Mouse (Mus musculus) gastrocnemius, postnatal 36 days (tissue): Measurements from ENCODE around the gene Selenoo. TPM values are rescaled to one million over a fixed set of nuclear protein-coding genes. Genes with fewer than 3 reads are reported as not detected.
A peak's percentile ranks its signal among the peaks of the same experiment; 100 is the strongest.

ENCODE experiments used
- DNase-seq, 2 experiments: peaks; one replicate each; pipeline ENCODE4 v3.0.0; 2022
- intact Hi-C: fragments of 180-260 bp; cut with DNase I; formaldehyde crosslinking; loops from one replicate; pipeline ENCODE4 v1.15.1; 2025
- long read RNA-seq, 2 experiments: library from polyadenylated mRNA; stranded (forward); transcript quantifications; one replicate each; pipeline ENCODE4 v2.0.0; 2021
- total RNA-seq, 2 experiments: library from RNA; stranded (reverse); gene quantifications; 2 replicates each; pipeline ENCODE4 v1.2.3; 2021

Gene Selenoo
- 10 to 100 TPM; 12.5 to 14.4 TPM for total RNA-seq
- long read RNA-seq, experiment 1, transcript Selenoo-201 (9 exons, 2,383 nt) = major isoform, 31 of 37 reads
- long read RNA-seq, experiment 1, partial matches to known transcripts = 1 of 37 reads
- long read RNA-seq, experiment 1, other reads (novel, unspliced or antisense) = 5 of 37 reads
- long read RNA-seq, experiment 2, transcript Selenoo-201 (9 exons, 2,383 nt) = major isoform, 41 of 47 reads
- long read RNA-seq, experiment 2, partial matches to known transcripts = 3 of 47 reads
- long read RNA-seq, experiment 2, other reads (novel, unspliced or antisense) = 3 of 47 reads

- intact Hi-C loops = loop anchor here (5.0 kb wide), 1 partner anchor 124 kb away; the partner anchor contains the start of gene Ppp6r2
- DNase-seq = peak; percentile 87 to 91
Observed at GRCm38 (mm10) chr15:89088607-89089247, at the start of gene Selenoo. TSS of gene Selenoo (plus strand) at chr15:89089084.

DNA sequence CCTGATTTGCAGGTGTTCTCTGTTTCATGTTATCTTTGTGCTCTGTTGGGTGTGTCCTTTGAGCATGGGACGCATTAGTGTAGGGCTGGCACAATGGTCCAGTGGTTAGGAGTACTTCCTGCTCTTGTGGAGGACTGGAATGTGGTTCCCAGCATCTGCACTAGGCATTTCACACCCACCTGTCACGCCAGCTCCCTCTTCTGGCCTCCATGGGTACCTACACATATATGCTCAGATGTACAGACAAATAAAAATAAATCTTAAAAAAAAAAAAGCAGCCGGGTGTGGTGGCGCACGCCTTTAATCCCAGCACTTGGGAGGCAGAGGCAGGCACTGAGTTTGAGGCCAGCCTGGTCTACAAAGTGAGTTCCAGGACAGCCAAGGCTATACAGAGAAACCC, 44.5 kb upstream of the Selenoo start:
- no peak for DNase-seq
- intact Hi-C loops = no loop called here

DNA sequence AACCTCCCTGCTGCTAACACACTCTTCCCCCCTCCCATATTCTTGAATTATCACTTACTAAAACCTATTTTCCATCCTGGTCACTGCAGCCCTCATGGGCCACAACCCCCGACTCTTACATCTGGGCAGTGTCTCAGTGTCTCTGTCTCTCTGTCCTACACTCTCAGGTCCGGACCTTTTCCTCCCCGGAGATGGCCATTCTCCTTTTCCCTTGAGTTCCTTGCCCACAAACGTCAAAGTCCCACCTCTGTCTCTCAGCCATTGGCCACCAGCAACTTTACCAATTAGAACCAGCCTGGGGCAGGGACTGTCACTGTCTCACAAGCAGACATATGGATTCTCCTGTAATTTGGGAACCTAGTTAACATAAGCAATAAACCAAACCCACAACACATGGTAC, 42.5 kb upstream of the Selenoo start:
- intact Hi-C loops = no loop called here
- no peak for DNase-seq

- intact Hi-C loops = no loop called here
- DNase-seq = no peak
Observed at GRCm38 (mm10) chr15:89054666-89055065, 34.2 kb upstream of the Selenoo start.

DNA sequence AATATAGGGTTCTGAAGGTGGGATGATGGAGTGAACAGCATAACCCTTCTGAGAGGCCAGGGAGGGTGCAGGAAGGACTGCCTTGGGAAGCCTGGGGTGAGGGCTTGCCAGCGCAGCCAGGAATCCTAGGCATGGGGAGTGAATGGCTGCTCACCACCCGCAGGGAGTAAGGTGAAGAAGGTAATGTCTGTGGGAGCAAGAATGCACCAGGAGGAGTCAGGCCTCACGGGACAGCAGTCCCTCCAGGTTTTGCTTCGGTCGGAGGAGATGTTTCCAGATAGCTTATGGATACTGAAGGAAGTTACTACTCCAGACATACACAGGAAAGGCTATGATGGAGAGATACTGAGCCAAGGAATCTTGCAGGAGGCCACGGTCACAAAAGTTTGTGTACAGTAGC, 30.1 kb upstream of the Selenoo start:
- no peak for DNase-seq
- intact Hi-C loops = no loop called here

GRCm38 (mm10) chr15:89059161-89059931, 29.5 kb upstream of the Selenoo start, which contains the start of gene Panx2:
TSS of gene Panx2 (plus strand) at chr15:89059734.
- no peak for DNase-seq

DNA sequence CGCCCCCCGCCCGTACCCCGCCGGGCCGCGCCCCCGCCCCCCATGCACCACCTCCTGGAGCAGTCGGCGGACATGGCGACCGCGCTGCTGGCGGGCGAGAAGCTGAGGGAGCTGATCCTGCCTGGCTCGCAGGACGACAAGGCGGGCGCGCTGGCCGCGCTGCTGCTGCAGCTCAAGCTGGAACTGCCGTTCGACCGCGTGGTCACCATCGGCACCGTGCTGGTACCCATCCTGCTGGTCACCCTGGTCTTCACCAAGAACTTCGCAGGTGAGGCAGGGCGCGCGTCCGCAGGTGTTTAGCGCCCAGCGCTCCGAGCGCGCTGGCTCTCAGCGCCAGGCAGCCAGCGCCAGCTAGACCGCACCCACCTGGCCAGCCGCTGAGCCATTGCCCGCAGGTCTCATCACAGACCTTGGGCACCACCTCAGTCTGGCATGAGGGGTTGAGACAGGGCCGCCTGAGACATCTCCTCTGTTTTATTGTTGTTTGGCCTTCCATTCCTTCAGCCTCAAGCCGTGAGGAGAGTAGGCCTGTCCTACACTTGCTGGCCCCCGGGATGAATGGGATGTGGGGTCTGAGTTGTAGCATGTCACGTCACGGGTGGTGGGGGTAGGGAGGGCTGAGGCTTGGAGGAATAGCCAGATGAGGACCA, 28.7 kb upstream of the Selenoo start:
- intact Hi-C loops = no loop called here
- DNase-seq = no peak

More at GRCm38 (mm10) chr15:89059161-89059931, 29.5 kb upstream of the Selenoo start, which contains the start of gene Panx2:
- intact Hi-C loops = no loop called here

GRCm38 (mm10) chr15:89060811-89061460, 27.9 kb upstream of the Selenoo start:
- no peak for DNase-seq
- intact Hi-C loops = no loop called here

- DNase-seq = no peak
- intact Hi-C loops = no loop called here
Observed at GRCm38 (mm10) chr15:89061761-89062517, 26.9 kb upstream of the Selenoo start.

- intact Hi-C loops = no loop called here
- DNase-seq = no peak
Observed at GRCm38 (mm10) chr15:89062518-89062910, 26.4 kb upstream of the Selenoo start.

DNA sequence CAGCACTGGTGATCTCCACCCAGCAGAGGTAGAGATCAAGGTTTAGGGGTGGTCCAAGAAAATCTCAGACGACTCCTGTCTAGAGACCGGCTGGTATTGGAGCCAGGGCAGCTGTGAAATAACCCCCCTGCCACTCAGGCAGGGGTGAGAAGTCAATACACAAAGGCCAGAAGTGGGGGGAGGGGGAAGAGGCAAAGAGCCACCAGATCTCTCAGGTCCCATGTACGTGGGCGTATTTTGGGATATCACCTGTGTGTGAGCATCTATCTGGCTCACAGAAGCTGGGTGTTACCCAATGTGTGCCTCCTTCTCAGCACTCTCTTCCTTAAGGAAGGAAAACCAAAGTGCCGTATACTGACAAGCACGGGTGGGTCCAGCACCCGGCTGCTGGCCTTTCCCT, 25.9 kb upstream of the Selenoo start:
- DNase-seq = no peak
- intact Hi-C loops = no loop called here

DNA sequence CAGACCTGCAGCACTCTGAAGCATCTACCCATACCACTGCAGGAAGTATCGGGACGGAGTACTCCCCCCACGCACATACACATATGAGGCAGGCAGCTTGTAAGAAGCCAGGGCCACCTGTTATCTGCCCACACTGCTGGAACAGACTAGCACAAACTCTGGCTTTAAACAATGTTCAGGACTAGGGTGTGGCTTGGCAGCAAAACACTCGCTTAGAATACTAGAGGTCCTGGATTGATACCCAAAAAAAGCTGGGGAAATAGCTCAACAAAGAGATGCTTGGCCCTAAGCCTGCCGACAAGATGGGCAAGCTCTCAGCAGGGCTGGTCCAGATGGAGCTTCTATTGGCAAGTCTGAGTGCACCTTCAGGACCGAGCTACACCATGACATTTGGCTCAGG, 25.3 kb upstream of the Selenoo start:
- DNase-seq = no peak
- intact Hi-C loops = no loop called here

DNA sequence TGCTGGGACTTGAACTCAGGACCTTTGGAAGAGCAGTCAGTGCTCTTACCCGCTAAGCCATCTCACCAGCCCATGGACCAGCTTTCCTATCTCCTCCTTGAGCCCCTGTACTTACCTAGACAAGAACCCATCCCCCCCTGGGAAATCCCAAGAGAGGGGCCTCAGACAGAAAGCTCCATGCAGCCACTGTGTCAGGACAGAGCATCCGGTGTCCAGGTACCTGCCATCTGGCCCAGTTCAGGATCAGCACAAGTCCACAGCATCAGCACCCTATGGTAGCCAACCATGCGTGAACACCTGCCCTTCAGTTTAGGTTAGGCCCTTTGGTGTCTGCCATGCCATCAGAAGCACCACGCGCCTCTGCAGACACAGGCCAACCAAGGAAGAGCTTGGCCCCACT, 24.0 kb upstream of the Selenoo start:
- no peak for DNase-seq
- intact Hi-C loops = no loop called here

DNA sequence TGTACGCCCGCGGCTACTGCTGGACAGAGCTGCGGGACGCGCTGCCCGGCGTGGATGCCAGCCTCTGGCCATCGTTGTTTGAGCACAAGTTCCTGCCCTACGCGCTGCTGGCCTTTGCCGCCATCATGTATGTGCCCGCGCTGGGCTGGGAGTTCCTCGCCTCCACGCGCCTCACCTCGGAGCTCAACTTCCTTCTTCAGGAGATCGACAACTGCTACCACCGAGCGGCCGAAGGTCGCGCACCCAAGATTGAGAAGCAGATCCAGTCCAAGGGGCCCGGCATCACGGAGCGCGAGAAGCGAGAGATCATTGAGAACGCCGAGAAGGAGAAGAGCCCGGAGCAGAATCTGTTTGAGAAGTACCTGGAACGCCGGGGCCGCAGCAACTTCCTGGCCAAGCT, 21.3 kb upstream of the Selenoo start:
- no peak for DNase-seq
- intact Hi-C loops = no loop called here

- intact Hi-C loops = no loop called here
Observed at GRCm38 (mm10) chr15:89068226-89068625, 20.7 kb upstream of the Selenoo start.

GRCm38 (mm10) chr15:89069336-89069840, 19.5 kb upstream of the Selenoo start:
- intact Hi-C loops = no loop called here
- DNase-seq = no peak

More at GRCm38 (mm10) chr15:89068226-89068625, 20.7 kb upstream of the Selenoo start:
- no peak for DNase-seq

DNA sequence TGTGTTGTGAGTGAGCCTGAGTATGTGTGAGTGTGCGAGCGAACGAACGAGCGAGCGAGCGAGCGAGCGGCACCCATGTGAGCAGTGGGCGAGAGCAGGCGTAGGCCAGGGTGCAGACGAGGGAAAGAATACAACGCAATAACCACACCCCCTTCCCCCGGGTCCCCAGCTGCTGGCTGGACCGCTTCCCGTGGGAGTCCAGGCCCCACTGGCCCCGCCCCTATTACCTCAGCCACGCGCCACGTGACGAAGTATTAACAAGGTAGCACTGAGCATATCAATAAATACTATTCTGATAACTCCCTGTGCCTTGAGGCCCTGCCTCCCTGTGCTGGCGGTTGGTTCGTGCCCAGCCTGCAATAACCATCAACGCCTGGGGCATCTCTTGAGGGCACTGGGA, 18.3 kb upstream of the Selenoo start:
- no peak for DNase-seq
- intact Hi-C loops = no loop called here

DNA sequence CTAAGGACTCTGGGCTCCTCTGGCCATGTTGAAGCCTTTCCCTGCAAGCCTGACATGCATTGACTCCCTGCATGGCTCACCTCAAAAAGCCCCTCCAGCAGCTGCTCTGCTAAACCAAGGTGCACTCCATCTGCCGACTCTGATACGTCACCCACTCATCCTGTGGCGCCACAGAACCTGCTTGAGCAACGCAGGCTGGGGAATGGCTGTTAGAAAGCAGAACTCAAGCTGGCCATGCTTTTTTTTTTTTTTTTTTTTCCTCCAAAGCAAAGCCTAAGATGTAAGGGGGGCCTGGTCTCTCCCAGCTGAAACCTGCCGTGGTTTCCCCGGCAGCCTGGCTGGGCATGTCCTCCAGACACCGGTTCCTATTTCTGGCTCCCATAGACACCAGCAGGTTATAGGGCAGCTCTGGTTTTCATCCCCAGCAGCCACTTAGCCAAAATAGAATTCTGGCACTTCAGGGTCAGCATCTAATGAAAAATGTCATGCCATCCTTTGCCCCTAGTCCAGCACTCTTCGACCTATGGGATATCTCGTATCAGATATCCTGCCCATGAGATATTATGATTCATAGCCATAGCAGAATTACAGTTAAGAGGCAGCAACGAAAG, 14.8 kb upstream of the Selenoo start:
- intact Hi-C loops = no loop called here
- no peak for DNase-seq
